Mouse (Mus musculus) liver, postnatal 0 days (tissue): ENCODE results near the gene Adgrg3.

ENCODE experiments used
- CTCF ChIP-seq: sonication (generic); IDR thresholded peaks from 2 replicates; pipeline ENCODE4 v1.5.1; 2016; ENCODE audit warnings: antibody characterized with exemption, low read depth
- EP300 ChIP-seq: IDR thresholded peaks from 2 replicates; pipeline ENCODE4 v1.6.1; 2016; ENCODE audit warnings: antibody characterized with exemption, low read depth, mild to moderate bottlenecking

DNA sequence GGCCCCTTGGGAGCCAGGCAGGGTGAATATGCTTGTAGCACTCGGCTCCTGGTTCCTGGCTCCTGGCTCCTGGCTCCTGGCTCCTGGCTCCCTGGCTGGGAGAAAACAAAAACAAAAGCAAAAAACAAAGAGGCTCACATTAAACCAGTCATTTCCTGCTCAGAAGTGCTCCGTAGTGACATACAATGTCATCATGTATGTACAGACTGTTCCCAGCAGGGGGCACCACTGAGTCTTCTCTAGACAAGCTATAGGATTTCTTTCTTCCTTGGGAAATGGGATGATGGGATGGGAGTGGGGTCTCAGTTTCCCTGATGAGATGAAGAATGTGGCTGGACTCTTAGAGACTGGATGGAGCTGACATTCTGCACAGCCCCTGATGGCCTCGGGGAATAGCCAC lies 50.1 kb downstream of the Adgrg3 start:
- TF ChIP-seq CTCF (peak; percentile 82), EP300 (no peak)
